Mouse (Mus musculus) embryo, embryonic 9.5 days (tissue): ENCODE measurements at regions not wholly inside any gene's neighbourhood (a gene's known extent, or its start where the extent isn't known, plus 50 kb on each side); places are given as distances from the start of the nearest gene placed in this dataset.
"Not testable (repeated sequence)": the region's sequence is repeated elsewhere in the genome, so short reads cannot be mapped to it uniquely, and the experiment has no call there.

ENCODE experiments used
- DNase-seq: peaks from one replicate; pipeline ENCODE4 v3.0.0-alpha.2; 2017; ENCODE audit errors: extremely low spot score

- no peak for DNase-seq
Observed at GRCm38 (mm10) chr12:15654585-15654984, 162.1 kb downstream of the Trib2 start.

DNA sequence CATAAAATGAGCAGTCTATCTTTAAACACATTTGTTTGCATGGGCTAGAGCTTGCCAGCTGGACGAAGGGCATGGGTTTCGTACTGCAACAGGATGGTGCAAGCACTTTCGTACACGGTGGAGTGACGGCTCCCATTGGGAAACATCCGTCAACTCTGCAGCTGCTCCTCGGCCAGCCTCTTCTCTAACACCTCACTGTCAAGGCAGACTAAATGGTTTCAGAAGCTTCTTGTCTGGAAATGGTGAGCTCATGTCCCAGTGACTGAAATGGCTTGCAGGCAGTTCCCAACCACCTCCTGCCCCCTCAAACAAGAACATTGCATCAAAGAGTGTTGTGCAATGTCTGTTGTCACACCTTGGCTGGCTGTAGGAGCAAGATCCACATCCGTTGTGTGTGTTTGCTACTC is 163.4 kb downstream of the Trib2 start:
- no peak for DNase-seq

- no peak for DNase-seq
Observed at GRCm38 (mm10) chr12:15651293-15651692, 165.4 kb downstream of the Trib2 start.

- no peak for DNase-seq
Observed at GRCm38 (mm10) chr12:15649906-15650305, 166.8 kb downstream of the Trib2 start.

DNA sequence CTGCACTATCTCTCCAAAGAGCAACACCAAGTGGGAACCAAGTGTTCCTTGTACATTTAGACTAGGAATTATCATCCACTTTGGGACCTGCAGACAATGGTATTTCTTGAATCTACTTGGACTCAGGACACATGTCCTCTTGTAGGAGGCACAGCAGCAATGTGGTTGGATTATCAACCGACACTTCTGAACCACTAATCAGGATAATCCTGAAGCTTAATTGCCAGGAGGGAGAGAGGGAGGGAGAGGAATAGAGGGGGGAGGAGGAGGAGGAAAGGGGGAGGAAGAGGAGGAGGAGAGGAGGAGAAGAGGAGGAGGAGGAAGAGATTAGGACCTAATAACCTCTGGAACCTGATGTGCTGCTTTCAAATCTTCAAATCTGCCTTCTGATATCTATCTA is 167.5 kb downstream of the Trib2 start:
- no peak for DNase-seq

- DNase-seq: no peak
Observed at GRCm38 (mm10) chr12:15644074-15644672, 172.5 kb downstream of the Trib2 start.

DNA sequence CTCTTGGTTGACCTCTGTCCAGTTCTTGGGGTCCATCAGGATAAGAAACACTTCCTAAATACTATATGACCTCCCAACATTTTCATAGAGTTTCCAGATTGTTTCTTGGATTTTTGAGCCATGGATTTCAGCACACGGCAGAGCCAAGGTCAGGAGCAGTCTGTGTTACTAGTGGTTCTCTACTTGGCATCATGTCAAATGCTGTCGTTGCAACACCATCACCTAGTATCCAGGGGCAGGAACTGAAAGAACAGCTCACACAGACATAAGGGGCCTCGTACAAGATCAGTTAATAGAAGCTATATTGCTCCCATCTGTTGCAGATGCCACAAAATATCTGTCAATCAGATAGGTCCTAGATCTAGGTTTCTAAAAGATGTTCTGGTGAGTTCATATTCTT is 173.1 kb downstream of the Trib2 start:
- DNase-seq: no peak

GRCm38 (mm10) chr12:15640320-15640719 is 176.4 kb downstream of the Trib2 start:
- no peak for DNase-seq

DNA sequence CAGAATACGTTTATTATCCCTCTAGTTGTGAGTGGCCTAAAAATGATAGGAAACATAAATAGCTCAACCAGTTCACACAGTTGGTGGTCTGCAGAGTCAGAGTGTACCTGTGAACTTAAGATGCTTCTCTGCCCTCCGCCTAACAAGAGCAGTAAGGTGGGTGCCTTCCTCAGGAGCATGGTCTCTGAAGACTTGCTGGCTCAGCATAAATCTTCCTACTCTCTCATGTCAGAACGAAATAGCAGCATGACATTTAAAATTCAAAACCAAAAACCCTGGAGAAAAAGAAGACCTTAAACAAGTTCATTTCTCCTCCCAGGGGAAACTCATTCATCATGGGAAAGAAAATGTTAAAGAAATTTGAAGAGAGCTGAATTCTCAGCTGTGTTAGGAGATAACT is 186.8 kb downstream of the Trib2 start:
- DNase-seq: no peak

DNA sequence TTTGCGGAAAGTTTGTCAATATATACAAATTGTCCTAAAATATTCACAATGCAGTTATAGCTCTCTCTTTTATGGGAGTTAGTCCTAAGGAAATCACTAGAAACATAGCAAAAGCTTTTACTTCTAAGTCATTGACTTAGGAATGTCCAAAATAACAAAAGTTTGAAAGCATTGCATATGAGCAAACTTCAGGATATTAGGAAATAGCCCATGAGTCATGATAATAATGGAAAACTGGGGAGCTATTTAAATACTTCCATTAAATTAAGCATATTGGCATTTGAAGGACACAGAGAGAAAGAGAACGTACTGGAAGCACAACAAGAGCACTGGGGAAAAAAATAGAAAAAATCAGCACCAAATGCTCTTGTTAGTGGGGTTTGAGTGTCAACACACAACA is 197.2 kb downstream of the Trib2 start:
- DNase-seq: no peak

GRCm38 (mm10) chr12:15617312-15617711 is 199.4 kb downstream of the Trib2 start:
- DNase-seq: no peak

GRCm38 (mm10) chr12:15611847-15612580 is 204.7 kb downstream of the Trib2 start:
- no peak for DNase-seq

- DNase-seq: no peak
Observed at GRCm38 (mm10) chr12:15607091-15607490, 209.6 kb downstream of the Trib2 start.

GRCm38 (mm10) chr12:15606095-15606494 is 210.6 kb downstream of the Trib2 start:
- DNase-seq: no peak

- DNase-seq: no peak
Observed at GRCm38 (mm10) chr12:15604630-15605029, 212.1 kb downstream of the Trib2 start.

DNA sequence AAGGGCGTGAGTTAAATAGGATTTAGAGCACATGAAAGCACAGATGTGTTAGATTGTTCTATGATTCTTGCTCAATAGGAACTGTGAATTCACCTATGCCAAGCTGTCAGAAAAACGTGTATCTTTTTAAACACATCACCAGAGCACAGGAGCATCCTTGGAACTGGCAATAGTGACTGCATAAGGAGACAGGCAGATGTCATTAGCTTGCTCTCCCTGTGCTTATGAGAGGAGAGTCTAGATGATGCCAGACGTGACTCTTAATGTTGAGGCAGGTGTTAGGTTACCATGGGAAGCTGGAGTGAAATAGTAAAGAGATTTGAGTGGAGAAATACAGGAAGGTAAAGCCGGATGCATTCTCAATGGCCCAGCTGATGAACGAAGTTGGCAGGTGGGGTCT is 212.8 kb downstream of the Trib2 start:
- no peak for DNase-seq

DNA sequence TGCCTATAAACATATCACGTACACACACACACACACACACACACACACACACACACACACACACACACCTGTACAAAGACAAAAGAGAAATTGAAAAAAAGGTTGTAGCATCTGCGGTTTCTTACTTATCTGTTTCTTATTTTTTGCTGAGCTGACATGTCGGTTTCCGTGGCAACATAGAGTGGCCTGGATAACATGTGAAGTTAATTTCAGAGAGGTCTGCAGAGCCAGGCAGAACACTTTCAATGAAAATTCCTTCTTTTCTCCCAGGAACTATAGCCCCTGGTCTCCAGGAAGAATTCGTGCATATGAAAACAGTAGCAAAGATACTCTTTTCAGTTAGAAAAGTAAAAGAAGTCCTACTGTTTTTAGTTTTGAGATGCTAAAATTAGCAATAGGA is 213.4 kb downstream of the Trib2 start:
- peak; percentile 10 for DNase-seq

DNA sequence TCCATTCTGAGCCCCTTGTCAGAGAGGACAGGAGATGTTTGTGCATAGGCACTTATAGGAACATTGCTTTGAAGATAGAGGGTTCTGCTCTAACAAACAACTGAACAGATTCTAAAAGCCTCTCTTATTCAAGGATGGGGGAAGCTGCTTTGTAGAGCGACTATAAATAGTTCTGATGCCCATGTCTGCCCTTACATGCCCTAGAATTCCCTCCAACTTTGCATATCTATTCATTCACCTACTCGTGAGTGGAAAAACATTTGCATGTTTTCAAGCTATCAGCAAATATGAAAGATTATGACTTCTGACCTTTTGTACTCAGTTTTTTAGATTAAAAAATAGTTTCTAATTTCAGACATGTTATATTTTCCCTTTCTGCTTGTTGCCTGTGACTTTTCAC is 222.0 kb downstream of the Trib2 start:
- DNase-seq: no peak

DNA sequence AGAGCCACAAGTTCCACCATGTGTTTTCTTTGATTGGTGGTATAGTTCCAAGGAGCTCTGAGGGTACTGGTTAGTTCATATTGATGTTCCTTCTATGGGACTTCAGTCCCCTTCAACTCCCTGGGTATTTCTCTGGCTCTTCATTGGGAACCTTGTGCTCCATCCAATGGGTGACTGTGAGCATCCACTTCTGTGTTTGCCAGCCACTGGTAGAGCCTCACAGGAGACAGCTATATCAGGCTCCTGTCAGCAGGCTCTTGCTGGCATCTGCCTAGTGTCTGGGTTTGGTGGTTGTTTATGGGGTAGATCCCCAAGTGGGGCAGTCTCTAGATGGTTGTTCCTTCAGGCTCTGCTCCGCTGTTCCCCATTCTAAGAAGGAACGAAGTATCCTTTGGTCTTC is 228.9 kb downstream of the Trib2 start:
- DNase-seq: not testable (repeated sequence)

DNA sequence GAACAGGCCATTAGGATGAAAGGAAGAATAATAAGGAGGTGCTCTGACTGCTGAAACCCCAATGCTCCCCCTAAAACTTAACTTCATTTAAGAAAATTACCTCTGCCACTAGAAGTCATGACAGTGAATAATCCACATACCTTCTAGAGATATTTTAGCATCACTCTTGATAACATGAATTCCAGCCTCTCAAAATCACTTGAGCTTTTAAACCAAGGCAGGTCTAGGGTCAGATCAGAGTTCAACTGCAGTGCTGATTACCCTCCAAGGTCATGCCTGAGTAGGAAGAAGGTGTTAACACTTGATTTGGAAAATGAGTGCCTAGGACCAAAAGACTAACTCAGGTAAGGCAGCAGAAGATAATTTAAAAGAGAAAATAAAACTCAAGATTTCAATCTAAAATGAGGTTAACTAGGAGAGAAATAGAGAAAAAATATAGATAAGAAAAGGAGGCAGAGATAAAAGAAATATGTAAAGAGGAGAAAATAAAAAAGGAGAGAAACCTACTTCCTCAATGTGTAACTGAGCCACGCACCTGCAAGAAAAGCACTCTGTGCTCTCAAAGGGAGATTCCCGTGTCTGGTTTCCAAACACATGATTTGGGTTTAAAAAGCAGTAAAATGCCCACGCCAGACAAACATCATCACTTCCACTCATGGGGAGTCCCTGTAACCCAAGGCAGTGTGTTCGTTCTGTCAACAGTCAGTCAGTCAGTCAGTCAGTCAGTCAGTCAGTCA is 229.8 kb downstream of the Trib2 start:
- DNase-seq: no peak

DNA sequence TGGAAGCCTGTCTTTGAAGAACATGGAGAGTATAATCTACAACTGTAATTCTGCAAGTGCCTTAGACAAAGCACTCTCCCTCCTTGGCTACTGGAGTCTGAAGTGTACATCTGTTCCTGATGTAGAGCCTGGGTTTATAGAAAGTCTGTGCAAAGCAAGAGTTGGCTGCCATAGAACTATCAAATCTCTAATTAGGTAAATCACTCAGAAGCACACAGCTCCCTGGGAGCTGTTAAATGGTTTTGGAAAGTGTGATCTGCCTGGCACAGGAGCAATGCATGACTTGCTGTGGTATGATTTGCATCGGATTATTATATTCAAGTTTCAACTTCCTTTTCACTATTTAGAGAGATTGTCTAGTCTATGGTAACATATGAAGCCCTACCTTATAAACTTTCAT is 230.9 kb downstream of the Trib2 start:
- no peak for DNase-seq

DNA sequence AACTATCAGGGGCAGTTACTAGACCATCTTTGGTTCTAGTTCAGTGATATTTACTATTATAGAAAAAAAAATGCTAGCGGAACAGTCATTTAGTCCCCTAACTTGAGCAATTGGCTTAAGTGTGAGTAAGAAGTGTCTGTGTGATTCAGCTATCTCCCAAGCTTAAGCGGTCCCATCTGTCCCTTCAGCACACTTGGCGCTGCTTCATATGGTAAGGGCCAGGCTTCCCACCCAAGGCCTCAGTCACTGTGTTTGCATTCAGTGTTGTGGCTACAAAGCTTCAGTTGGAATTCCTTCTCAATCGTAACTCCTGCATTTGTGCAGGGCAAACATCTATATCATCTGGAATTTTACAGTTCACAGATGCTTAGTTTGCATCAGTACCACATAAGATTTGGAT is 232.0 kb downstream of the Trib2 start:
- no peak for DNase-seq

- DNase-seq: no peak
Observed at GRCm38 (mm10) chr12:15566785-15567109, 250.0 kb downstream of the Trib2 start.
